In genomic region chr6:22026358-22026673, GRCm38 (mm10) we compare ENCODE assay signal across 8 mouse cellular contexts. TPM values are rescaled to one million over a fixed set of nuclear protein-coding genes. Genes with fewer than 3 reads are reported as not detected.
DNase-seq lines count a peak whose midpoint lies in the region; ATAC-seq lines count a peak whose summit lies in the region.
"Had no signal": no experiment of that assay in that cellular context is flagged by ENCODE, and none has a peak within 500 bp of the region (broad histone marks: within the 10 kb centered on the region; RNA-seq: fewer than 3 reads in every experiment).

No protein-coding gene starts in this region.

- 0 out of 2 replicates have a peak, but pooled peaks cover 9% of the 10 kb centered on the region for H3K4me1 ChIP-seq in liver, embryonic 12.5 days

- 45% methylated on average over 4 of the region's 4 CpGs for WGBS in liver, embryonic 12.5 days (ENCODE audit: insufficient replicate concordance)

- ATAC-seq in liver, embryonic 12.5 days: no peak

- peak overlapping the region; percentile 60; the same call in 1 of the 2 replicates for H3K27ac ChIP-seq in liver, embryonic 12.5 days

- H3K9ac ChIP-seq in liver, embryonic 12.5 days: no peak overlapping the region

- peak; percentile 12 for DNase-seq in retina, postnatal 1 day
- no peak for DNase-seq in retina, embryonic 14.5 days (ENCODE audit: low spot score)
- DNase-seq in forelimb bud, embryonic 11.5 days (ENCODE audit: low read depth, low spot score): peak; percentile 82
- DNase-seq in right cerebral cortex, postnatal 10 days (ENCODE audit: low spot score in 2 of 2): no peak
- no peak for DNase-seq in urinary bladder, postnatal 36 days (ENCODE audit: low spot score in 2 of 2)
- DNase-seq in lung, postnatal 25 days (ENCODE audit: low spot score): no peak
- DNase-seq: thymus, postnatal 14 days had no signal

- no peaks in the 10 kb centered on the region for H3K9me3 ChIP-seq in liver, embryonic 12.5 days (replicated peaks)

- no peaks in the 10 kb centered on the region for H3K27me3 ChIP-seq in liver, embryonic 12.5 days (replicated peaks)

- peak overlapping the region; percentile 25; the same call in 1 of the 2 replicates for H3K4me3 ChIP-seq in liver, embryonic 12.5 days

- peak overlapping the region; percentile 40 for H3K4me2 ChIP-seq in liver, embryonic 12.5 days

- H3K36me3 ChIP-seq in liver, embryonic 12.5 days: no peaks in the 10 kb centered on the region

RNA-seq across cellular contexts. Expression of gene Cped1, which starts 40.6 kb away (rescaled TPM):
- polyA plus RNA-seq in liver, embryonic 12.5 days (2016; fragmentation: Nextera tagmentation; extraction: Ambion mirVana): 3.6 and 4.1 TPM in 2 replicates

Comparison
In these comparisons a context has a peak if more than half of its experiments do, and no peak if none do; other contexts are left out.
1. DNase-seq: peak in retina, postnatal 1 day (single experiment) and forelimb bud, embryonic 11.5 days (single experiment); none in retina, embryonic 14.5 days (single experiment), right cerebral cortex, postnatal 10 days (0 of 2), urinary bladder, postnatal 36 days (0 of 2) and lung, postnatal 25 days (single experiment).